Mouse (Mus musculus) intestine, postnatal 0 days (tissue): Measurements from ENCODE around the gene Dennd2a. TPM values are rescaled to one million over a fixed set of nuclear protein-coding genes. Genes with fewer than 3 reads are reported as not detected.

Source experiments
- ATAC-seq: fragments of 200-750 bp; cut with Nextera tagmentation; 2 replicates; pipeline ENCODE4 v1.8.0; 2017; ENCODE audit warnings: mild to moderate bottlenecking, moderate TSS enrichment, moderate library complexity
- H3K27ac ChIP-seq: fragments of 300-500 bp; sonication (generic); 2 replicates; pipeline ENCODE4 v1.5.1; 2014; ENCODE audit warnings: mild to moderate bottlenecking, low read depth, low read length, moderate library complexity
- H3K27me3 ChIP-seq: fragments of 300-500 bp; sonication (generic); replicated peaks from 2 replicates; pipeline ENCODE4 v1.6.1; 2014; ENCODE audit warnings: low read length, mixed read lengths; ENCODE audit not compliant: control insufficient read depth, insufficient read depth
- H3K36me3 ChIP-seq: fragments of 300-500 bp; sonication (generic); 2 replicates; pipeline ENCODE4 v1.6.1; 2014; ENCODE audit warnings: mild to moderate bottlenecking, moderate library complexity; ENCODE audit not compliant: control insufficient read depth, insufficient read depth
- H3K4me1 ChIP-seq: fragments of 300-500 bp; sonication (generic); replicated peaks from 2 replicates; pipeline ENCODE4 v1.6.1; 2014; ENCODE audit warnings: antibody characterized with exemption, low read length, mixed read lengths; ENCODE audit not compliant: control insufficient read depth, insufficient read depth
- H3K4me2 ChIP-seq: fragments of 300-500 bp; sonication (generic); replicated peaks from 2 replicates; pipeline ENCODE4 v1.6.1; 2014; ENCODE audit warnings: low read depth, mild to moderate bottlenecking, moderate library complexity
- H3K4me3 ChIP-seq: fragments of 300-500 bp; sonication (generic); 2 replicates; pipeline ENCODE4 v1.5.1; 2014; ENCODE audit warnings: low read depth, low read length
- H3K9ac ChIP-seq: fragments of 300-500 bp; sonication (generic); 2 replicates; pipeline ENCODE4 v1.6.1; 2014; ENCODE audit warnings: mild to moderate bottlenecking, low read depth, low read length
- H3K9me3 ChIP-seq: fragments of 300-500 bp; sonication (generic); 2 replicates; pipeline ENCODE4 v1.6.1; 2016; ENCODE audit warnings: mixed run types; ENCODE audit not compliant: control insufficient read depth
- CTCF ChIP-seq: sonication (generic); IDR thresholded peaks from 2 replicates; pipeline ENCODE4 v1.5.1; 2016; ENCODE audit warnings: low read depth, mild to moderate bottlenecking, control low read depth, antibody characterized with exemption, moderate library complexity
- WGBS: fragments of 180-500 bp; shearing (Covaris S2); extraction: QIAGEN DNeasy Blood & Tissue Kit; methylation state at CpG from one replicate; pipeline ENCODE4 v1.1.7; 2014; 5-methylcytosine and 5-hydroxymethylcytosine counted together
- polyA plus RNA-seq: library from polyadenylated mRNA; unstranded; fragments of >200 nt; fragmentation: Nextera tagmentation; extraction: Ambion mirVana; gene quantifications from 2 replicates; pipeline ENCODE4 v1.2.1, GENCODE M21; 2015

The Dennd2a gene
- polyA plus RNA-seq, 1 experiment from 2014 or later: 3.8 TPM

GRCm38 (mm10) chr6:39539679-39540155 is 17.9 kb downstream of the Dennd2a start:
- Histone ChIP-seq H3K27me3 (no peaks in the 10 kb centered on the region), H3K36me3 (no peaks in the 10 kb centered on the region), H3K4me3 (no peak overlapping the region), H3K4me1 (no peaks in the 10 kb centered on the region; the same call in 1 of the 2 replicates), H3K4me2 (peak overlapping the region; percentile 17; the same call in 1 of the 2 replicates), H3K9ac (no peak overlapping the region), H3K9me3 (no peaks in the 10 kb centered on the region), H3K27ac (no peak overlapping the region; the same call in 1 of the 2 replicates)
- ATAC-seq: no peak
- no peak for TF ChIP-seq CTCF
- 34% methylated on average over 7 of the region's 7 CpGs for WGBS

GRCm38 (mm10) chr6:39538227-39538626 is 19.4 kb downstream of the Dennd2a start:
- Histone ChIP-seq H3K4me3 (no peak overlapping the region), H3K36me3 (no peaks in the 10 kb centered on the region), H3K4me1 (no peaks in the 10 kb centered on the region; the same call in 1 of the 2 replicates), H3K9ac (no peak overlapping the region), H3K4me2 (no peak overlapping the region), H3K9me3 (no peaks in the 10 kb centered on the region), H3K27ac (no peak overlapping the region), H3K27me3 (no peaks in the 10 kb centered on the region)
- 57% methylated on average over 8 of the region's 8 CpGs for WGBS
- no peak for ATAC-seq
- no peak for TF ChIP-seq CTCF

GRCm38 (mm10) chr6:39537276-39537675 is 20.4 kb downstream of the Dennd2a start:
- Histone ChIP-seq H3K4me1 (no peaks in the 10 kb centered on the region; the same call in 1 of the 2 replicates), H3K9ac (no peak overlapping the region), H3K27ac (no peak overlapping the region), H3K4me3 (no peak overlapping the region), H3K27me3 (no peaks in the 10 kb centered on the region), H3K9me3 (no peaks in the 10 kb centered on the region), H3K4me2 (no peak overlapping the region), H3K36me3 (no peaks in the 10 kb centered on the region)
- 93% methylated on average over 5 of the region's 5 CpGs for WGBS
- no peak for TF ChIP-seq CTCF
- no peak for ATAC-seq

DNA sequence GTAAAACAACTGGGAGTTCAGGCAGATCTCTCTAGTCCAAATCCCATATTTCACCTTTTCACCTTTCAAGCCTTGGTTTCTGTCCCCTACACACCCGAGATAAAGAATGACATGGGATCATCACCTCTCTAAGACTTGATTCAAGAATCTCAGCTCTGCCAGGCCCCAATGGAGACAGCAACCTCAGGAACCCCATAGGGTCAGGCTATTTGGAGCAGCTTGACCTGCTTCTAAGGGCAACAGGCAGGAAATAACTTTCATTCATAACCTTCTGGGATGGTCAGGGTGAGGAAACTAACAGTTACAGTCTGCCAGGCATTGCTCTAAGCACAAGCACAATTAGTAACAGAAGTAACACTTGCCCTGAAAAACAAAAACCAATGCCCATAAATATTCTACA is 21.0 kb downstream of the Dennd2a start:
- Histone ChIP-seq H3K4me3 (no peak overlapping the region), H3K4me1 (no peaks in the 10 kb centered on the region; the same call in 1 of the 2 replicates), H3K9ac (no peak overlapping the region), H3K9me3 (no peaks in the 10 kb centered on the region), H3K27me3 (no peaks in the 10 kb centered on the region), H3K27ac (no peak overlapping the region), H3K4me2 (no peak overlapping the region), H3K36me3 (no peaks in the 10 kb centered on the region)
- WGBS: 50% methylated on average over 1 of the region's 1 CpGs
- ATAC-seq: no peak
- no peak for TF ChIP-seq CTCF

DNA sequence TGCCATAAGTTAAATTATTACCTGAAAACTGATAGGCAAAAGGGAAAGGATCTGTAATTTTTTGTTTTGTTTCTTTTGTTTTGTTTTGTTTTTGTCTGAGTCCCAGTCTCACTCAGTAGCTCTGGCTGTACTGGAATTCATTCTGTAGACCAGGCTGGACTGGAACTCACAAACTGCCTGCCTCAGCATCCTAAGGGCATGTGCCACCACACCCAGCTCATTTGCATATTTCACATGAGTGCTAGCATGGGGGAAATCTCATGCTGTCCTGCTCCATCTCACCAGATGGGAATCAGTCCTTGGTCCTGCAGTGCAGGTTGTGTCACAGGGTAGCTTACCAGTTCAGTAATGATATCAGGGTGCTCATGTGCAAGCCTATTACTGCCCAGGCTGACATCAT is 22.7 kb downstream of the Dennd2a start:
- Histone ChIP-seq H3K9ac (no peak overlapping the region), H3K27me3 (no peaks in the 10 kb centered on the region), H3K9me3 (no peaks in the 10 kb centered on the region), H3K4me3 (no peak overlapping the region), H3K4me2 (no peak overlapping the region), H3K4me1 (no peaks in the 10 kb centered on the region; the same call in 1 of the 2 replicates), H3K27ac (no peak overlapping the region), H3K36me3 (no peaks in the 10 kb centered on the region)
- ATAC-seq: no peak
- TF ChIP-seq CTCF: no peak

- Histone ChIP-seq H3K4me1 (no peaks in the 10 kb centered on the region), H3K36me3 (no peaks in the 10 kb centered on the region), H3K9me3 (no peaks in the 10 kb centered on the region), H3K4me2 (no peak overlapping the region), H3K27ac (0 out of 2 replicates have a peak overlapping the region, but pooled peaks have one; percentile 3), H3K4me3 (no peak overlapping the region), H3K27me3 (no peaks in the 10 kb centered on the region), H3K9ac (no peak overlapping the region)
- TF ChIP-seq CTCF: no peak
- WGBS: 50% methylated on average over 12 of the region's 12 CpGs
- ATAC-seq: no peak
Measured at GRCm38 (mm10) chr6:39528671-39529535, 28.8 kb downstream of the Dennd2a start.
